Mouse (Mus musculus) liver, postnatal 0 days (tissue): ENCODE results near the gene Actrt3.

Experiments
- CTCF ChIP-seq: sonication (generic); IDR thresholded peaks from 2 replicates; pipeline ENCODE4 v1.5.1; 2016; ENCODE audit warnings: antibody characterized with exemption, low read depth
- EP300 ChIP-seq: IDR thresholded peaks from 2 replicates; pipeline ENCODE4 v1.6.1; 2016; ENCODE audit warnings: antibody characterized with exemption, low read depth, mild to moderate bottlenecking

GRCm38 (mm10) chr3:30646761-30647160 lies 47.0 kb upstream of the Actrt3 start:
- no peak for TF ChIP-seq CTCF
- no peak for TF ChIP-seq EP300
